Mouse (Mus musculus): ENCODE data around the gene Arf3. TPM values are rescaled to one million over a fixed set of nuclear protein-coding genes. Genes with fewer than 3 reads are reported as not detected.

The Arf3 gene
- total RNA-seq, 2 experiments from 2014 or later = 32.2 to 35.2 TPM

DNA sequence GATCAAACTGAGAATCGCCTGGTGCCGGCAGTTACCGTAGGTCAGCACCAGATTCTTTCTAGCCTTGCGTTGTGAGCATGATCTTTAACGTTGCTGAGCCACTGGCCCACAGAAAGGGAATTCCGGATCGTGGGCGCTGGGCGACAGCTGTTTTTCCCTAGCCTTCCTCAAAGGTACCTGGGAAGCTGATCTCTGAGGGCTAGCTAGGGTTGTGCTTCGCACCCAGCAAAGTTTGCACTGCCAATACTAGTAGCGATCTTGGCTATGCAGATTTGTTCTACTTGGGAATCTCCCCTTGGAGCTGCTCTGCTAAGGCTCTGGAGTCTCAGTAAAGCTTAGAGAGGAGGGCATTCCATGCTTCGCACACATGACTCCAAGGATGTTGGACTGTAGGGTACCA is 28.2 kb upstream of the Arf3 start:
- ATAC-seq (replicated peaks; ENCODE audit: poor library complexity) = no peak

GRCm38 (mm10) chr15:98790761-98791160 is 27.7 kb upstream of the Arf3 start:
- ATAC-seq (replicated peaks; ENCODE audit: poor library complexity) = no peak

GRCm38 (mm10) chr15:98789661-98790535 is 26.9 kb upstream of the Arf3 start, which contains the start of gene Wnt1:
Gene Wnt1 (plus strand): TSS chr15:98789857.
- no peak for ATAC-seq (replicated peaks; ENCODE audit: poor library complexity)

GRCm38 (mm10) chr15:98788972-98789660 is 26.1 kb upstream of the Arf3 start:
- peak; percentile 54 for ATAC-seq (replicated peaks; ENCODE audit: poor library complexity)

DNA sequence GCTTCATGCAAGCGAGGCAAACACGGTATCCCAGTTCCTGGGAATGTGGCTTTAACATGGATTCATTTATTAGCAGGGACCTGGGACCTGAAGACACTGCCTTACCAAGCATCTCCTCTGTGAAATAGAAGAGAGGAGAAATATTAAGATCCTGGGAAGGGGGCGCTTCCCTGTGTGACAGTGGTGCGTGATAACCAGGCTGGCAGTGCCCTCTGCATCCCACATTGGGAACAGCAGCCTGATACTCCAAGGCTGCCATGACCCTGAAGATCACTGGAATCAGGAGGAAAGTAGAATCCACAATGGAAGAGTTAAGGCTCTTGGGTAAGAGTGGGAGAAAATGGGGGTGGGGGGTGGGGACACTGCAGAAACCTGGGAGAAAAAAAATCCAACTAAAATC is 24.9 kb upstream of the Arf3 start:
- ATAC-seq (replicated peaks; ENCODE audit: poor library complexity) = 0 out of 2 replicates have a peak, but pooled peaks have one; percentile 41

GRCm38 (mm10) chr15:98785744-98786143 is 22.7 kb upstream of the Arf3 start:
- peak; percentile 59 for ATAC-seq (replicated peaks; ENCODE audit: poor library complexity)

DNA sequence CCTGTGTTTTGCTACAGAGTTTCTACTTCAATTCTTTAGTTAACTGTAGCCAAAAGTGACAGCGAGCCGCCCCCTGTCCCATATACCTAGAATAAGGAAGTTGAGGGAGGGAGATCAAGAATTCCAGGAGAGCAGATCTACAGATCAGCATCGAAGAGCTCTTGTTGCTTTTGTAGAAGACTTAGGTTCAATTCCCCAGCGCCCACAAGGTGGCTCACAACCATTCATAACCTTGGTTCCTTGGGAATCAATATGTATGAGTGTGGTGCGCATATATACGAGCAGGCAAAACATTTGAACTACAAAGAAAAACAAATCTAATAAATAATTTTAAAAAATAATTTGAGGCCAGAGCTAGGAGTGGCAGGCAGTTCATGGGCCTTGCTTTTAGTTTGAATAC is 18.2 kb upstream of the Arf3 start:
- no peak for ATAC-seq (replicated peaks; ENCODE audit: poor library complexity)

DNA sequence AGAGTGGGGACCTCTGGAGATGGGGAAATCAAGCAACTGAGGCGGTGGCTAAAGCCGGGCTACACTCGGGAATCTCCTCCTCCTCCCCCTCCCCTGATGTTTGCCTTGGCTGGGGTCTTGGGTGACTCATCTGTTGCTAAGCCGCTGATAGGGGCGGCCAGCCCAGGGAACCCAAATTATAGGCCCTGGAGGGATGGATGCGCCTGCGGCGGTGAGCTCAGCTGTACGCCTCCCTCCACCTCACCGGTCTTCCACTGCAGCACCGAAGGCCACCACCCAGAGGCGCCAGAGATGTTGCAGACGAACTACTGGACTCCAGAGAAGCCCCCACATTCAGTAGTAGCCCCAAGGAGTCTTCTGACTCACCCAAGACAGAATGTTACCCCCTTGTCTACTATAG is 17.6 kb upstream of the Arf3 start:
- ATAC-seq (replicated peaks; ENCODE audit: poor library complexity) = peak; percentile 35; the same call in 1 of the 2 replicates

DNA sequence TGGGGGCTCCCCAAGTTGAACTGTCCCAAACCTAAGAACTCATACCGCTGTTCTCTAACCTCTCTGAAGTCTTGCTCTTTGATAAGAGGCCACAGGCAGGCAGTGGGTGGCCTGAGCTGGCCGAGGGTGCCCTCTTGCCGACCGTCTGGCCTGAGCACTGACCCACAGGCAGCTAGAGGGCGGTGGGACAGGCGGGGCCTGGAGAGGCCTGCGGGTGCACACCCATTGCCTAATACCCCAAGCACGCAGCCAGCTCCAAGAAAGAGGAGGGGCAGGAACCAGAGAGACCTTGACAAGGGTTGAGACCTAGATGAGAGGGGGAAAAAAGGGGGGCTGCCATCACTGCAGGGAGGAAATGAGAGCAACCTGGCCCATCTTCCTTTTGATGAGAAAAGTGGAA is 17.1 kb upstream of the Arf3 start:
- ATAC-seq (replicated peaks; ENCODE audit: poor library complexity) = no peak

- ATAC-seq (replicated peaks; ENCODE audit: poor library complexity) = 0 out of 2 replicates have a peak, but pooled peaks have one; percentile 15
Observed at GRCm38 (mm10) chr15:98778806-98779205, 15.8 kb upstream of the Arf3 start.

DNA sequence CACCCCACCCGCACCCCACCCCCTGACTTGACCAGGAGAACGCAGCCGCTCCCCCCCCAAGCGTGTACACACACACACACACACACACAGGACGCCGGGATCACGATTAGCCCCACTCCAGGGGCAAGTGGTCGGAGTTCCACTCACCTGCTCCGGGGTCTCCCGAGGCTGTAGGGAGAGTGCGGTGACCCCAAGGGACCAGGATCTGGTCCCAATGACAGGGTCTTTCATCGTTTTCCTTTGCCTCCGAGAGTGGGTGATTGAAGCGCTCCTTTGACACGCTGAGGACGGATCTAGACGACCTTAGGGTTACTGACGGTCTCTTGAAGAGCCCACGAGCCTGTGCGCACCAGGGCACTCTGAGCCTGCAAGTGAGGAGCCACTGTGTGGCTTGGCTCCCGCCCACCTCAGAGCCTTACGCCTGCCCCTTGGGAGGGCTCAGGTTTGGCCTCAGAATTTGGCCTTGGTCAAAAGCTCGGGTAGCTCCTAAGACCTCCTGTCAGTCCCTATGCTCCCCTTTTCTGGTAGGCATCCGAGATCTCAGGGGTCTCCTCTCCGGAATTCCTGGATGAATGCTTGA is 15.3 kb upstream of the Arf3 start:
- no peak for ATAC-seq (replicated peaks; ENCODE audit: poor library complexity)

DNA sequence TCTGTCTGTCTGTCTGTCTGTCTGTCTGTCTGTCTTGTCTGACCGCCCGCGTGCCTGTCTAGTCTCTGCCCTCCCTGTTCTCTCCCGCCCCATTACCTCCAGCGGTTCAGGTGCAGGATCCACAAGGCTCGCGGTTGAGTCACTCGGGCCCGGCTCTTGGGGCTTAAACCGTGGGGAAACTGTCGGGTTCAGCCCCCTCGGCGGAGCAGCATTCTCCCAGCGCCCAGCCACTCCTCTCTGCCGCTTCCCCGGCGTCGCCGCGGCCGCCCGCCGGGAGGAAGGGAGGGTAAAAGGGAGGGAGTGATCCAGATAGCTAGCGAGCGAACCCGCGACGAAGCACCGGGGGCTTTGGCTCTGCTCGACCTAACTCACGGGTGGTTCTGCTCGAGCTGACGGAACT is 14.7 kb upstream of the Arf3 start, which contains the start of gene Wnt10b:
Gene Wnt10b, minus strand, starts transcription at position 389 of the 400 bp plus-strand sequence.
- ATAC-seq (replicated peaks; ENCODE audit: poor library complexity) = no peak

DNA sequence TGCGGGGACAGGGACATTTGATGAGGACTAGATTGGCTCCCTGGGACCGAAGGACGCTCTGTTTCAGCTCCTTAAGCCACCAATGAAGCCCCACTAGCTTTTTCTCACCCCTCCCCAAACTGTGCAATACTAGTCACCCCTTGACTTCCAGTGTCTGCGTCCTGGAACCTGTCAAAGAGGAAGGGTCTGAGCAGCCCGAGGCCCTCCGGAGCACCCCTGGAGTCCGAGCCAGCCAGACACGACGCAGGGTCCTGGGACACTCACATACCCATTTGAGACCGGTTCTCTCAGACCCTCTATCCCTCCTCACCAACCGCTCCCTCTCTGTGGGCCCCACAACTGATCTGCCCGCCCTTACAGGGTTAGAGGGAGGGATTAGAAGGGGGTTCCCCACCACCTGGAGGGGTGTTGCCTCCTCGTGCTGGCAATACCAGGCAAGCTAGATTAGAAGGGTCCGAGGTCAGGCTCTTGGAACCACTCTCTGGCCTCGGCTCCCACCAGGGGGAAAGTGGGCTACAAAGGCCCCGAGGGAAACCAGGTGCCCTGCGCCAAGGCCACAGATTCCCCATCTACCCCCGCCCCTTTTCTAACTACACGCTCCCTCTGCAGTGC is 14.1 kb upstream of the Arf3 start:
- ATAC-seq (replicated peaks; ENCODE audit: poor library complexity) = no peak

- peak; percentile 43; the same call in 1 of the 2 replicates for ATAC-seq (replicated peaks; ENCODE audit: poor library complexity)
Observed at GRCm38 (mm10) chr15:98776280-98777004, 13.4 kb upstream of the Arf3 start.

DNA sequence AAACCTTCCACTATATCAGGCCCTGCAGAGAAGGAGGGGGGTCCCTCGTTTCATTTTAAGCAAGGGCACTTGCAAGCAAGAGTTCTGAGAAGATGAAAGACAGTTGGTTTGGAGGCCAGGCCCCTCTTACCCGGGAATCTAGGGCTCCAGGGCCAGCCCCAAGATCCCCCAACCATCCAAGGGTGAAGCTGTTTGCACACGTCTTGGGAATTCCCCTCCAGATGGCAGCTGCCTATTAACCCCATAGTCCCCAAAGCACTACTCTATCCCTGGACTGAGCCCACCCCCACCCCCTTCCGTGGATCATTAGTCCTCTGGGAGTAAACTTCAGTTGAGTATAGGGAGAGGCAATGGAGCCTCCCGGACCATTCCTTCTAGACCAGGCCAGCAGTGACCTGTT is 12.5 kb upstream of the Arf3 start:
- no peak for ATAC-seq (replicated peaks; ENCODE audit: poor library complexity)

DNA sequence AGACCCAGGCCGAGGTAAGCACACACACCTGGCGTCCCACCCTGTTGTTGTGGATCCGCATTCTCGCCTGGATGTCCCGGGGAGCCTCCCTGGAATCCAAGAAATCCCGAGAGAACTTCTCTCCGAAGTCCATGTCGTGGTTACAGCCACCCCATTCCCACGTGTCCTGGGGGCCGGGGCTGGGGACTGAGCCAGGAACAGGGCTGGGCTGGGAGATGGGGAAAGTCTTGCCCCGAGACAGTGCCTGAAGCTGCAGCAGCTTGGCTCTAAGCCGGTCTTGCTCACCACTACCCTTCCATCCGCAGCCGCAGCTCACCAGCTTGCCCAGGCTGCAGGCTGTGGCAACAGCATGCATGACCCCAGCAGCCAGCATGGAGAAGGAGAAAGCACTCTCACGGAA is 11.1 kb upstream of the Arf3 start:
- ATAC-seq (replicated peaks; ENCODE audit: poor library complexity) = no peak

DNA sequence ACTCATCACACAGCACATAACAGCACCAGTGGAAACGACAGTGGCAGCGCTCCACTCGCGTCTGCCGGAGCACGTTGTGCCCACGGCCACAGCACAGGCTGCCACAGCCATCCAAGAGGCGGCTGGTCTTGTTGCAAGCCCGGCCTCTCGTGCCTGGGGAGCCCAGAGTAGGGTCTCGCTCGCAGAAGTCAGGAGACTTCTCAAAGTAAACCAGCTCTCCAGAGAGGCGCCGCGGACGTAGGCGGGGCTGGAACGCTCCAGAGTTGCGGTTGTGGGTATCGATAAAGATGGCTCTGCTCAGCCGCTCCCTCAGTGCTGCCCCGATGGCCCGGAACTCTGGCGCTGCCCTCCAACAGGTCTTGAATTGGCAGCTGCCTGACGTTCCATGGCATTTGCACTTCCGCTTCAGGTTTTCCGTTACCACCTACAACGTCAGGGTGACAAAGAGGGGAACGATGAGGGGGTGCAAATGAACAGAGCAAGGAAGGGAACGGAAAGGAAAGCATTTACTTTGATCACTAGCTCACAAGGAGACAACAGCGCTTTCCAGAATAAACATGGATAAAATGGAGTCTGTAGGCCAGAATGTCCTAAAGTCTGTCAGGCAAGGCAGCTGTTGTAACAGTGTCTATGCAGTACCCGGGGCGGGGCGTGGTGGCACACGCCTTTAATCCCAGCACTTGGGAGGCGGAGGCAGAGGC is 9.6 kb upstream of the Arf3 start:
- peak; percentile 79 for ATAC-seq (replicated peaks; ENCODE audit: poor library complexity)

DNA sequence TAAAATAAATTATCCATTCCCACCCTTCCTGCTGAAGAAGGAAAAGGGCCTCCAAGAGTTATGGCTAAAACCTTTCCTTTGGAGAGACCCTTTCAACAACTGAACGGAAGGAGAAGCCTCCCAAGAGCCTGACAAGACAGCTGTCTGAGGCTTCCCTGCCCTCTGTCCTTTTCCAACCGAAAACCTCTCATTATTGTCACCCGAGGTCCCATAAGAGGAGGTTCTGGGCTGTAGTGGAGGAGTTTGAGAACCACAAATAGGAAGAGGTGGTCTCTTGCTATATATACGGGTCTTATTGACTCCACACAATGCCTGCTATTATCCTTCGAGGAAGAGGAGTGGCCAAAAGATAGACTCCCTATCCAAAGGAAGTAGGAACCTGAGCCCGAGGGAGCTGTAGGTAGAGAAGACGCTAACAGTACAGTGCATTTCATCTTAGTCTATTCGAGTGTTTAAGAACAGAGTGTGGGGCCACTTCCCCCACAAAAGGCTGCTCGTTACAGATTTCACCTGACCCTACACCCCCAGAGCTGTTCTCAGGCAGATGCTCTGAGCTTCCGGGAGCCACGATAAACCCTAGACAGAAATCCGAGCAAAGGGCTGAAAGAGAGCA is 8.9 kb upstream of the Arf3 start:
- no peak; the same call in 1 of the 2 replicates for ATAC-seq (replicated peaks; ENCODE audit: poor library complexity)

- ATAC-seq (replicated peaks; ENCODE audit: poor library complexity) = no peak
Observed at GRCm38 (mm10) chr15:98768259-98768658, 5.2 kb upstream of the Arf3 start.

All from megakaryocyte progenitor cell, adult 5-6 weeks (primary cell).